Mouse (Mus musculus) brain, embryonic 14.5 days (tissue): ENCODE measurements around the gene Ccdc12.

ENCODE experiments used
- CTCF ChIP-seq: fragments of 200-500 bp; IDR thresholded peaks from 2 replicates; pipeline ENCODE4 v1.5.1; 2012; ENCODE audit warnings: inconsistent platforms, mild to moderate bottlenecking, moderate library complexity, borderline replicate concordance; ENCODE audit not compliant: insufficient read depth, insufficient read length; ENCODE audit errors: extremely low read depth
- POLR2A ChIP-seq: fragments of 200-500 bp; IDR thresholded peaks from 2 replicates; pipeline ENCODE4 v1.6.1; 2012; ENCODE audit warnings: mild to moderate bottlenecking, inconsistent platforms, borderline replicate concordance; ENCODE audit not compliant: poor library complexity, insufficient read depth, insufficient read length, severe bottlenecking; ENCODE audit errors: extremely low read depth

DNA sequence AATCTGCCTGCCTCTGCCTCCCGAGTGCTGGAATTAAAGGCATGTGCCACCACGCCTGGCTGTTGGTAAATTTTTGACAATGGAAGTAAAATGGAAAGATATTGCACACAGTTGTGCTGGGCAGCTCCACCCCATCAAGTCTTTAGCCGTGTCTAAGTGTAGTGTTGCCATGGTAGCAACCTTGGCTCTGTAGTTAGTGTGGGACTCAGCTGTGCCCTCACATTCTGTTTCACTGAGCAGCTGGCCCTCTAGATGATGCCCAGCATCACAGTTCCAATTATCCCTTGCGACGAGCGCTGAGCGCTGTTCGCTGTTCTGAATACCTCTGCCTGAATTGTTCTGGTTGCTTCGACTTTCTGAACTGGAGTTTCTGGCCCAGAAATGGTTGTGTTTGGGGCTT, 25.5 kb downstream of the Ccdc12 start:
- TF ChIP-seq CTCF (no peak), POLR2A (no peak)
